Mouse (Mus musculus) cerebral cortex, adult 2 months (tissue): ENCODE measurements around the gene Greb1.

Experiments used
- WGBS: fragments of 180-500 bp; shearing (Covaris S2); methylation state at CpG from one replicate; pipeline ENCODE4 v1.1.7; 2018; 5-methylcytosine and 5-hydroxymethylcytosine counted together

The Greb1 gene

GRCm38 (mm10) chr12:16800259-16800958 is at the start of gene Greb1:
TSS of gene Greb1 (minus strand) at chr12:16800886.
- under 1% methylated on average over 53 of the region's 53 CpGs for WGBS

DNA sequence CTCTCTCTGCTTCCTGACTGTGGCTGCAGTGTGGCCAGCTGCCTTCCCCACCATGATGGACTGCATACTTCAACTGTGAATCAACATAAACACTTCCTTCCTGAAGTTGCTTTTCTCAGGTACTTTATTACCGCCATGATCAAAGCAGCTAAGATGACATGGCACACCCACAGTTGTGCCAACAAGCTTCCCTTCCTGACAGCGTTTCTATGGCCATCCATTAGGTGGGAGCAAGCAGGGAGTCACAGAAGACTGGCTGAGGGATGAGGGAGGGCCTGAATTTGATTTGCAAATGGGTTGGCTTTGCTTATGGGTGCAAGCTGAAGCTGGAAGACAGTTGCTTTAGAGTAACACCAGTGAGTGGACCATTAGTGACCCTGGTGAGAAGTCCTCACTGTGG is 49.1 kb upstream of the Greb1 start:
- 51% methylated on average over 2 of the region's 2 CpGs for WGBS

- 91% methylated on average over 2 of the region's 2 CpGs for WGBS
These were observed 47.8 kb upstream of the Greb1 start for GRCm38 (mm10) chr12:16848501-16848900.

DNA sequence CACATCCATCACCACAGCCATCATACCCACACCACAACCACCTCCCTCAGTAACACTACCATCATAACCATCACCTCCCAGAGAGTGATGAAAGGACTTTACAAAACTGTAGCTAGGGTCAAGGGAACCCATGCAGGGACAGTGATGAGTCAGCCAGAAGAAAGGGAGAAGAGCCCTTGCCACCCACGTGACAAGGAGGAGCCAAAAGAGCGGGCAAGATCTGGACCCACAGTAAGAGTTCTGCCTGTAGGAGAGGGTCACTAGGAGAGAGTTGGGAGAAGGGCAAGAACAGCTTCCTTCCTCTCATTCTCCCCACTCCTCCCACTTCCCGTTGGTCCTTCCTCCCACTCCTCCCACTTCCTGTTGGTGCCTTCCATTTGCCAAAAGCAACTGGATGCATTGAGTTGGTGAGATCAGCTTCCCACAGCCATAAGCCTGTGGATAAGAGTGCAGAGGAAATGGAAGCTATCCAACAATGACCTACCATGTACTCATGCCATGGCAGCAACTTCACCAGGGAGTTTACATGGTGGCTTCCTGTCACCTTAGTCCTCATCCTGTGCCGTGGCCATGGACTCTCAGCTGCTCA is 46.6 kb upstream of the Greb1 start:
- WGBS: 79% methylated on average over 4 of the region's 4 CpGs

DNA sequence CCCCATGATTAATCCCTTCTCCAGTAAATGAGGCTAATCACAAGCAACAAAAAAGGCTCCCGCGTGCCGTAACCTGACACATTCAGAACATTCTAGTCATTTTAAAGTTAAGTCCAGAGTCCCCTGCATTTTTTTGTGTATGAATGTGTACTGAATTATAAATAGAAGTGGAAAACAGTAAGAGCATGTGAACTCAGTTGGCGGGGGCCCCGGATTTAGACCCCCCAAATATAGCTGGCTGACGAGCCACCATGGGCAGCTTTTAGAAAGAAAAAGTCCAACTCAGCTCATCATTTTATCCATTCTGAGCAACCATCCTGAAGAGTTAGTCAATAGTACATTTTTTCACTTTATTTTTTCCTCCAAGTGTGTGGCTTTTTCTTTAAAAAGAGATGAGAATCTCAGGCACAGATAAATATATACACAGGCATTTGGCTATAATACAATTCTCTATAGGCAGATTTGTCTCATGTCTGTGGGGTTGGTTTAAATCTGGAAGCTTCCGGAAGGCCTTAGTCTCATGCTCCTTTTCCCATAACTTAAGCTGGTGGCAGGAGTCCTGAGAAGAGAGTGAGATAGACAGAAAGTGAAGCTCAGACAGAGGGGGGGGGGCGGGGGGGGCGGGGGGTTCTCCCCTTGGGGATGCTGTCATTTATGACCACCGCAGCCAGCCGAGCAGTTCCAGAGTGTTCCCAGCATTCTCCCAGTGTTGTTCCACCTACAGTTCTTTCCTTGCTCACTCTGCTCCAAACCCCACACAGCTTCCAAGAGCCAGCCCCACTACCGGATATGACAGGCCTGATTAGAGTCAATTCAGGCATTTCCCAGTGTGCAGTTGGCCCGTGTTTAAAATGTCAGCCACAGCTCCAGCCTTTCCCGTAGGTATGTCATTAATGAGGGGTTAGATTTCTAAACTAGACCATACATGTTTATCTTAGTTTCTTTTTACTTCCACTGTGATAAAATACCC is 44.2 kb upstream of the Greb1 start:
- WGBS: 41% methylated on average over 14 of the region's 14 CpGs

- 50% methylated on average over 8 of the region's 8 CpGs for WGBS
These were observed 40.4 kb upstream of the Greb1 start for GRCm38 (mm10) chr12:16840842-16841782.

- WGBS: 52% methylated on average over 4 of the region's 4 CpGs
These were observed 37.1 kb upstream of the Greb1 start for GRCm38 (mm10) chr12:16837766-16838165.

GRCm38 (mm10) chr12:16836188-16836587 is 35.5 kb upstream of the Greb1 start:
- WGBS: 17% methylated on average over 9 of the region's 9 CpGs

DNA sequence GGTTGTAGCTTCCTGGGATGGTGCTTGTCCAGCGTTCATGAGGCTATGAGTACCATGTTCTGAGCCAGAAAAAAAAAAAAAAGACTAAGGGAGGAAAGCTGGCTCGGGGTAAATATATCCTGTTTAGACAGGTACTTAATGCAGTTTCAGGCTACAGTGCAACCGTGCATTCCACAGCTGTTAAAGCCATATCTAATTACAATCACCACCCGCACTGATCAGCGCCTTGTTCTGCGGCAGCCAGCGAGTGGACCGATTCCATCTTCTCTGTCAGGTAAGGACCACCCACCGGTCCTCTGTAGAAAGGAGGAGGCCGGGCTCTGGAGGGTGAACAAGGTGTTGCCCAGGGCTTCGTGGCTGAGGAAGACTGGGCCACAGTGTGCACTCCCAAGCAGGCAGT is 34.0 kb upstream of the Greb1 start:
- 84% methylated on average over 11 of the region's 11 CpGs for WGBS

- 64% methylated on average over 4 of the region's 4 CpGs for WGBS
These were observed 30.4 kb upstream of the Greb1 start for GRCm38 (mm10) chr12:16831071-16831470.

- 77% methylated on average over 2 of the region's 2 CpGs for WGBS
These were observed 29.1 kb upstream of the Greb1 start for GRCm38 (mm10) chr12:16829785-16830184.

DNA sequence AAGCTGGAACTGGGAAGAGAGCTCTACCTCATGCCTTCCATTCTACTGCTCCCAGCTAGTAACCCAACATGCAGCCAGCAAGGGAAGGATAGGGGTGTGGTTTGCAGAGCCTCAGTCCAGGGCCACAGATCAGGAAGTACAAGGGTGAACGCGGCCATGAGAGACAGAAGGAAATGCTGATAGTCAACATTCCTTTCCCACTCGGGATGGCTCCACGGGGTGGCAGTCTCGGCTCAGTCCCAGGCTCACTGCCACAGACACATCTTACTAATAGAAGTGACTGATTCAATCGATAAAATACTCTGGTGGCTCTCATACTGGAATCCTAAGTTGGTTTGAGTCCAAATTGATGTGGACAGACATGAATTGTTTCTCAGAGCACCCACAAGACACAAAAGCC is 27.8 kb upstream of the Greb1 start:
- WGBS: 49% methylated on average over 6 of the region's 6 CpGs

- WGBS: 100% methylated on average over 1 of the region's 1 CpGs
These were observed 23.0 kb upstream of the Greb1 start for GRCm38 (mm10) chr12:16823701-16824100.

DNA sequence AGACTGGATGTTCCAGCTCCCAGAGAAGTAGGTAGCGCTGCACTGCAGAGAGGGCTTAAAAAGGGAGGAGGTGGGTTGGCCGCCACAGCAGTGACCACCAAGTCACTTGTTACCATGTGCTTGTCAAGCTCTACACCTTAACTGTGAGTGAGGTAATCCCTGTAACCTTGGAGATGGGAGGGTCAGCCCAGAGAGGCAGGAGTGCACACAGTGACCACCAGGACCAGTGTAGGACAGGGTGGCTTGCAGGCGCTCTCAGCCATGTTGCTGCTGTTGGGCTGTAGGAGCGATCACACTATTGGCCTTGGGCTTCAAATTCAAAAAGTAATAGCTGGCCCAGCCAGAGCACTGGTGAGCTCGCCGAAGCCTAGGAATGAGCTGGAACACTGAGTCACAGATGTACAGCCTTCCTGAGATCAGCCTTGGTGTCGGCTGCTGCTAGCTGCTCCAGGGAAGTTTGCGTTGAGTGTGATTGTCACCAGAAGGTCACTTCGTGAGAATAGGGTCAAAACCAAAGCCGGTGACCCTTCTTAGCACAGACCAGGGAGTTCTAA is 21.6 kb upstream of the Greb1 start:
- WGBS: 97% methylated on average over 10 of the region's 10 CpGs

DNA sequence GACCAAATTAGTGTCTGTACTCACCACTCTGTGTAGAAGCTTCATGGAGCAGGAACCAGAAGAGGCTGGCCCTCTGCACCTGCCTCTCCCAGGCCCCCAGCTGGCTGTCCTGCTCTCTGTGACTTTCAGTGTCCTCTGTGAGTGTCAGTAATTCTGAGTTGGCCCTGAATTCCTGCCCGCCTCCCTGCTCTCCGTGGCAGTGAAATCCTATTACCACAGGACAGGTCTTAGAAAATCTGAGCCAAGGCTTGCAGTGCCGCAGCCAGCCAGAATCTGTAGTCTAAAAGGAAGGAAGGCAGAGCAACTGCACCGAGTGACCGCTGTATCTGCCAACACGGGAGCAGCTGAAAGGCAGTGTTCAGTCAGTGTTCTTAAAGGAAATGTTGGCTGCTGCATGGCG is 20.1 kb upstream of the Greb1 start:
- WGBS: 61% methylated on average over 7 of the region's 7 CpGs

DNA sequence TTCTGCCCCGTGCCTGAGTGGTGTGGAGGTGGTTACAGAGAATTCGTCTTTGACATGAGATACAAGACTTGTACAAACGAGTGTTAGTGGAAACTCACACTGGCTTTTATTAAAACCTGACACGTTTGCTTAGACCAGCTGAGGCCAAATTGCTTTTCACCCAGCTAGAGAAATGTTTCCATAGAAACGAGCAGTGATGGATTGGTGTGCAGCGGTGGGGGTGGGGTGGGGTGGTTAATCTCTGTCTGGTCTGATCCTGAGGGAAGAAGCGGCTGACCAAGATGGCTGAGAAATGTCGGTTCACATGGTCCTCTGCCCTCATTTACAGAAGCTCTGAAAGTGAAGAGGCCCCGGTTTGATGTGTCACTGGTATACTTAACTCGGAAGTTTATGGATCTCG is 17.8 kb upstream of the Greb1 start:
- 63% methylated on average over 11 of the region's 11 CpGs for WGBS

- 95% methylated on average over 4 of the region's 4 CpGs for WGBS
These were observed 16.5 kb upstream of the Greb1 start for GRCm38 (mm10) chr12:16817147-16817546.

DNA sequence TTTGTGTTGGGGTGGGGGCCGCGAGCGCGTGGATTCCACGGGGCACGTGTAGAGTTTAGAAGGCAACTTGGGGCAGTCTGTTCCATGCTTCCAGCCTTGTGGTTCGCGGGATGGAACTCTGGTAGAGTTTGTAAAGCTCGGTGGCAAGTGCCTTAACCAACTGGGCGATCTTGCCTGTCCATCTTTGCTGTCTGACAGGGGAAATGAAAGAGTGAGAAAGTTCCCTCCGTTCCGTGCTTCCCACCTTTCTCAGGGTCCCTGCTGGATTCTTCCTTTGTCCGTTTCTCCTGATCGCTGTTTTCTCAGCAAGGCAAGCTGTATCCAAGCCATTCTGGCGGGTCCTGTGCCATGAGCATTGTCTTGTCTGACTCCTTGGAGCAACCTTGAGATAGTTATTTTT is 10.8 kb upstream of the Greb1 start:
- WGBS: 2% methylated on average over 15 of the region's 15 CpGs

DNA sequence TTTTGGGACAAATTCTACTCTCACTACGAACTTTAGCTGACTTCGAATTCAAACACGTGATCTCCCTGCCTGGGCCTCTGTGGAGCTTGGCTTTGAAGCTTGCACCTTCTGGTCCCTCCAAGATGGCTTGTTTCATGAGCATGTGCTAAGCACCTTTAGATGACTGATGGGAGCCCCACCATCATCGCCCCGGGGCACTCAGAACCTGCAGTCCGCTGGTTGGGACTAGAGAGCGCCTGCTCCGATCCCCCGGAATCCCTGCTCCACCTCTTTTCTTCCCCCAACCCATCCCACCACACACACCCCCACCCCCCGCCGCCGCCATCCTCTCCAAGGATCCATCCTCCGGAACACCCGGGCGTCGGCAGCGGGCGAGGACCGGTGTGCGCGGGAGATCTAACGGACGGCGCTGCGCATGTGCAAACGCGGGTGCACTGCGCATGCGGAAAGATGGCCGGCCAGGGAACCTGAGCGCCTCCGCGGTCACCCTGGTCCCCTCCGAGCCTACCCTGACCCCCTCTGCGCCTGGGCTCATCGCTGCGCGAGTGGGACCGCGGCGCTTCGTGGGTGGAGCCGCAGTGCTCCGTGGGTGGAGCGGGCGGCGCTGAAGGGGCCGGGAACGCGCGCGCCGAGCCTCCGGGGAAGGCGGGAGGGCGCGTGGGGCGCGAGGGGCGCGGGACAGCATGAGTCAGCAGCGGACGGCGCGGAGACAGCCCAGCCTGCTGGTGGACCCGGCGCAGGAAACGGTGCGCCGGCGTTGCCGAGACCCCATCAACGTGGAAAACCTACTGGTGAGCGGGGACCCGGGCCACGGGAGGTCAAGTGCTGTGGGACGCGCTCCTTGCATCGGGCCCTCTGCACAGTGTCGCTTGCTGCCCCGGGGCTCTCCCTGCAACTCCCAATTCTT is 10.1 kb upstream of the Greb1 start, which contains the start of gene E2f6:
TSS of gene E2f6 (plus strand) at position 439 of the 907 bp plus-strand sequence.
- 6% methylated on average over 78 of the region's 81 CpGs for WGBS

DNA sequence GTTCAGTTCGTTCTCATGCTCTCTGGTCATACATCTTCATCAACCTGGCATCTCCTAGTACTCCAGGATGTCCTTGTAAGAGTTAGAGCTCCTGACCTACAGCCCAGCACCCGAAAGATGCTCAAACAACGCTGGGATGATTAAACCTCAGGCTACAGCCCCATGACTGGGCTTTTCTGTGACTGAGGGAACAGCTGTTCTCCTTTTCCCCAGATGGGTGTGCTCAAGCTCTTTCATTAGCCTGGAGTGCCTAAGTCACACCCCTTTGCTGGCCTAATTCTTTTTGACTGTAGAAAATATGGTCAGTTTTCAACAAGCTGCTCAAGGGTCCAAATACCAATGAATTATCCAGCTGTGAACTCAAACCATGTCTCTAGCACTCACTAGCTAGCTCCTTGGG is 7.4 kb upstream of the Greb1 start:
- WGBS: 39% methylated on average over 3 of the region's 3 CpGs
